Mouse (Mus musculus) midbrain, postnatal 0 days (tissue): ENCODE measurements at regions not wholly inside any gene's neighbourhood (a gene's known extent, or its start where the extent isn't known, plus 50 kb on each side); places are given as distances from the start of the nearest gene placed in this dataset.

ENCODE experiments used
- ATAC-seq: fragments of 200-750 bp; cut with Nextera tagmentation; 2 replicates; pipeline ENCODE4 v1.8.0; 2017; ENCODE audit warnings: moderate number of reproducible peaks, mild to moderate bottlenecking, moderate TSS enrichment, moderate library complexity; ENCODE audit not compliant: low FRiP score
- DNase-seq: peaks from one replicate; pipeline ENCODE4 v3.0.0-alpha.2; 2015; ENCODE audit warnings: low spot score
- H3K27ac ChIP-seq: fragments of 300-500 bp; sonication (generic); 2 replicates; pipeline ENCODE4 v1.5.1; 2014; ENCODE audit warnings: low read depth, mild to moderate bottlenecking, low read length, mixed read lengths
- H3K27me3 ChIP-seq: fragments of 300-500 bp; sonication (generic); 2 replicates; pipeline ENCODE4 v1.6.1; 2014; ENCODE audit warnings: low read length, control low read depth, mixed read lengths; ENCODE audit not compliant: insufficient read depth
- H3K36me3 ChIP-seq: fragments of 300-500 bp; sonication (generic); 2 replicates; pipeline ENCODE4 v1.6.1; 2014; ENCODE audit warnings: low read length, control low read depth, mixed read lengths; ENCODE audit not compliant: insufficient read depth
- H3K4me1 ChIP-seq: fragments of 300-500 bp; sonication (generic); 2 replicates; pipeline ENCODE4 v1.6.1; 2014; ENCODE audit warnings: mild to moderate bottlenecking, control low read depth, antibody characterized with exemption, low read length, mixed read lengths; ENCODE audit not compliant: insufficient read depth
- H3K4me2 ChIP-seq: fragments of 300-500 bp; sonication (generic); 2 replicates; pipeline ENCODE4 v1.6.1; 2014; ENCODE audit warnings: low read depth, mild to moderate bottlenecking, low read length, mixed read lengths; ENCODE audit not compliant: poor library complexity, severe bottlenecking
- H3K4me3 ChIP-seq: fragments of 300-500 bp; sonication (generic); 2 replicates; pipeline ENCODE4 v1.5.1; 2014; ENCODE audit warnings: low read depth, mild to moderate bottlenecking, low read length, moderate library complexity
- H3K9ac ChIP-seq: fragments of 300-500 bp; sonication (generic); replicated peaks from 2 replicates; pipeline ENCODE4 v1.6.1; 2014; ENCODE audit warnings: mild to moderate bottlenecking, low read length, moderate library complexity, mixed read lengths; ENCODE audit not compliant: poor library complexity, severe bottlenecking
- H3K9me3 ChIP-seq: fragments of 300-500 bp; sonication (generic); 2 replicates; pipeline ENCODE4 v1.6.1; 2016; ENCODE audit warnings: low read length, control low read depth
- CTCF ChIP-seq: IDR thresholded peaks from 2 replicates; pipeline ENCODE4 v1.5.1; 2016; ENCODE audit warnings: antibody characterized with exemption, mild to moderate bottlenecking
- WGBS: fragments of 180-500 bp; shearing (Covaris S2); extraction: QIAGEN DNeasy Blood & Tissue Kit; methylation state at CpG from one replicate; pipeline ENCODE4 v1.1.7; 2014; 5-methylcytosine and 5-hydroxymethylcytosine counted together

- WGBS, result 84% methylated on average over 7 of the region's 7 CpGs
- ATAC-seq, result no peak
- H3K9me3 ChIP-seq, result no peaks in the 10 kb centered on the region
Measured at GRCm38 (mm10) chr9:87318767-87319166, 63.4 kb upstream of the Cep162 start.

DNA sequence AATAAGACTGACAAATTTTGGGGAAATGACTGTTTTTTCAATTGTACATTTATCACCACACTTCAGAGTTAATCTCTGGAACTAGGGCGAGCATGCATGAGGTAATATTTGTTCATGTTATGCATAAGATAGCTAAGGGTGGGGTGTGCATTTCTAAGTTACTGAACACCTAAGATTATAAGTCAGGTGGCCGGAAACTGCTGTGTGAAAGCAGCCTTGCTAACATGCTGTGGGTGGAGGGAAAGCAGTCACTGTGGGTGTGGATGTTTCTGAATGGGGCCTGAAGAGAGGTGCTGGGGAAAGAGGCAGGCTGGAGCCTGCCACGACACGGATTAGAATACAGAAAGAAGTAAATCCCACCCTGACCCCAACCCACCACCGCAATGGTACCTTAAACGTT lies 54.8 kb upstream of the Cep162 start:
- no peak for TF ChIP-seq CTCF
- no peak for DNase-seq
- WGBS, result 78% methylated on average over 6 of the region's 6 CpGs
- Histone ChIP-seq H3K4me2 (no peak overlapping the region), H3K27ac (no peak overlapping the region), H3K36me3 (no peaks in the 10 kb centered on the region), H3K27me3 (no peaks in the 10 kb centered on the region), H3K9ac (no peak overlapping the region), H3K4me1 (no peaks in the 10 kb centered on the region), H3K9me3 (no peaks in the 10 kb centered on the region), H3K4me3 (no peak overlapping the region)
- ATAC-seq, result no peak

More at GRCm38 (mm10) chr9:87318767-87319166, 63.4 kb upstream of the Cep162 start:
- DNase-seq, result no peak
- H3K36me3 ChIP-seq, result no peaks in the 10 kb centered on the region
- H3K4me1 ChIP-seq, result no peaks in the 10 kb centered on the region
- no peak overlapping the region for H3K4me3 ChIP-seq
- no peak overlapping the region for H3K4me2 ChIP-seq
- H3K27ac ChIP-seq, result no peak overlapping the region
- no peak overlapping the region for H3K9ac ChIP-seq
- no peaks in the 10 kb centered on the region for H3K27me3 ChIP-seq
- TF ChIP-seq CTCF, result no peak
